ENCODE assay signal across 16 mouse cellular contexts in the genomic region with DNA sequence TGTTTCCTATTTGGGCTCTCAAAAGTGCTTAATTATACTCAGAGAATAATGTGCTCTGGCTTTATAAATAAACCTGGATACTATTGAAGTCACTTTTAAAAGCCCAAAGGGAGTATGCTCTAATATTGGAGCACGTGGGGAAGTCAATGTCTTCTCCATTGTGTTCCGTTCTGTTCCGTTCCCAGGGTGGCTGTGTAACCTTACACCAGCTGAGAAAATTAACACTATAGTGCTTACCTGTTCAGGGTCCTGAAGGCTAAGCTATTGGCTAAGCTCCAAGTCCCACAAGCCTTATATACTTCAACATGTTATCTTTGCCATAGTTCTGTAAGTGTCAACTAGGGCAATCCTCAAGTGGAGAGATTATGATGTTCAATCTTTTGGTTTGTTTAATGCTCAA.
"Had no signal": no experiment of that assay in that cellular context is flagged by ENCODE, and none has a peak within 500 bp of the region (broad histone marks: within the 10 kb centered on the region; RNA-seq: fewer than 3 reads in every experiment).

No protein-coding gene starts in this region.

- H3K4me2 ChIP-seq: neural tube, embryonic 13.5 days; neural tube, embryonic 15.5 days; stomach, embryonic 15.5 days had no signal

- H3K27ac ChIP-seq: neural tube, embryonic 13.5 days; neural tube, embryonic 15.5 days; stomach, embryonic 15.5 days; stomach, postnatal 0 days had no signal

- H3K36me3 ChIP-seq: neural tube, embryonic 13.5 days; neural tube, embryonic 15.5 days; stomach, embryonic 15.5 days had no signal

- H3K9me3 ChIP-seq: neural tube, embryonic 13.5 days; neural tube, embryonic 15.5 days; stomach, embryonic 15.5 days had no signal

- H3K4me1 ChIP-seq: neural tube, embryonic 15.5 days; stomach, embryonic 15.5 days had no signal

- DNase-seq: retina, postnatal 1 day; right cerebral cortex, adult 18-20 months; right cerebral cortex, postnatal 14 days; right cerebral cortex, postnatal 25 days; right cerebral cortex, postnatal 4 days; spleen, adult 18-20 months; thymus, adult 18-20 months; thymus, adult 2 months; thymus, postnatal 14 days; thymus, postnatal 25 days; thymus, postnatal 36 days; thymus, postnatal 4 days had no signal

- H3K4me3 ChIP-seq: neural tube, embryonic 13.5 days; neural tube, embryonic 15.5 days; stomach, embryonic 15.5 days had no signal

- H3K9ac ChIP-seq: neural tube, embryonic 13.5 days; neural tube, embryonic 15.5 days; stomach, embryonic 15.5 days had no signal

- H3K27me3 ChIP-seq: neural tube, embryonic 13.5 days; neural tube, embryonic 15.5 days; stomach, embryonic 15.5 days had no signal
